Mouse (Mus musculus) hindbrain, embryonic 13.5 days (tissue): ENCODE measurements around the gene Dusp7. TPM values are rescaled to one million over a fixed set of nuclear protein-coding genes. Genes with fewer than 3 reads are reported as not detected.

ENCODE experiments used
- ATAC-seq: fragments of 200-750 bp; cut with Nextera tagmentation; 2 replicates; pipeline ENCODE4 v1.8.0; 2017; ENCODE audit warnings: moderate TSS enrichment; ENCODE audit not compliant: low FRiP score
- H3K27ac ChIP-seq: fragments of 300-500 bp; sonication (generic); 2 replicates; pipeline ENCODE4 v1.5.1; 2015; ENCODE audit warnings: inconsistent platforms, mild to moderate bottlenecking, moderate library complexity
- H3K27me3 ChIP-seq: fragments of 300-500 bp; sonication (generic); 2 replicates; pipeline ENCODE4 v1.6.1; 2015; ENCODE audit warnings: mild to moderate bottlenecking, inconsistent platforms
- H3K36me3 ChIP-seq: fragments of 300-500 bp; sonication (generic); 2 replicates; pipeline ENCODE4 v1.6.1; 2015; ENCODE audit warnings: mild to moderate bottlenecking, inconsistent platforms
- H3K4me1 ChIP-seq: fragments of 300-500 bp; sonication (generic); replicated peaks from 2 replicates; pipeline ENCODE4 v1.6.1; 2015; ENCODE audit warnings: inconsistent platforms
- H3K4me2 ChIP-seq: fragments of 300-500 bp; sonication (generic); 2 replicates; pipeline ENCODE4 v1.6.1; 2015; ENCODE audit warnings: inconsistent platforms, mild to moderate bottlenecking, moderate library complexity
- H3K4me3 ChIP-seq: fragments of 300-500 bp; sonication (generic); 2 replicates; pipeline ENCODE4 v1.5.1; 2015; ENCODE audit warnings: mild to moderate bottlenecking, inconsistent platforms
- H3K9ac ChIP-seq: fragments of 300-500 bp; sonication (generic); 2 replicates; pipeline ENCODE4 v1.6.1; 2015; ENCODE audit warnings: mild to moderate bottlenecking, inconsistent platforms
- H3K9me3 ChIP-seq: fragments of 300-500 bp; sonication (generic); 2 replicates; pipeline ENCODE4 v1.6.1; 2016; ENCODE audit warnings: inconsistent platforms
- WGBS: fragments of 180-500 bp; shearing (Covaris S2); methylation state at CpG from one replicate; pipeline ENCODE4 v1.1.7; 2015; 5-methylcytosine and 5-hydroxymethylcytosine counted together
- polyA plus RNA-seq: library from polyadenylated mRNA; unstranded; fragments of >200 nt; fragmentation: Nextera tagmentation; extraction: Ambion mirVana; gene quantifications from 2 replicates; pipeline ENCODE4 v1.2.1, GENCODE M21; 2015

Gene Dusp7
- polyA plus RNA-seq, result 9.9 and 10.3 TPM in 2 replicates

GRCm38 (mm10) chr9:106368112-106368717 is at the start of gene Dusp7:
Gene Dusp7, plus strand, starts transcription at chr9:106368632.
- peak within 1 kb of the TSS; percentile 98 for H3K27ac ChIP-seq
- peak within 1 kb of the TSS; percentile 95 for H3K4me2 ChIP-seq
- peak within 1 kb of the TSS; percentile 86 for H3K4me3 ChIP-seq
- H3K9ac ChIP-seq, result peak within 1 kb of the TSS; percentile 96
- no peaks in the 10 kb centered on the region for H3K9me3 ChIP-seq
- under 1% methylated on average over 42 of the region's 57 CpGs for WGBS
- H3K4me1 ChIP-seq, result peaks cover 52% of the 10 kb centered on the region
- peaks cover 23% of the 10 kb centered on the region for H3K36me3 ChIP-seq
- ATAC-seq, result peak; percentile 78
- H3K27me3 ChIP-seq, result 0 out of 2 replicates have a peak, but pooled peaks cover 5% of the 10 kb centered on the region

- Histone ChIP-seq H3K4me3 (no peak overlapping the region), H3K9ac (no peak overlapping the region), H3K4me2 (no peak overlapping the region), H3K36me3 (no peaks in the 10 kb centered on the region), H3K27me3 (no peaks in the 10 kb centered on the region), H3K4me1 (peaks cover 11% of the 10 kb centered on the region), H3K9me3 (no peaks in the 10 kb centered on the region), H3K27ac (no peak overlapping the region)
- 60% methylated on average over 2 of the region's 2 CpGs for WGBS
- no peak for ATAC-seq
Observed at GRCm38 (mm10) chr9:106319095-106319494, 49.3 kb upstream of the Dusp7 start.

GRCm38 (mm10) chr9:106322497-106322896 is 45.9 kb upstream of the Dusp7 start:
- Histone ChIP-seq H3K4me3 (no peak overlapping the region), H3K4me1 (peaks cover 13% of the 10 kb centered on the region), H3K4me2 (no peak overlapping the region), H3K36me3 (no peaks in the 10 kb centered on the region), H3K9me3 (no peaks in the 10 kb centered on the region), H3K27me3 (no peaks in the 10 kb centered on the region), H3K9ac (0 out of 2 replicates have a peak overlapping the region, but pooled peaks have one; percentile 19), H3K27ac (no peak overlapping the region)
- no peak for ATAC-seq
- WGBS, result 95% methylated on average over 3 of the region's 3 CpGs

- 77% methylated on average over 8 of the region's 8 CpGs for WGBS
- H3K9ac ChIP-seq, result no peak overlapping the region; the same call in 1 of the 2 replicates
- H3K4me3 ChIP-seq, result no peak overlapping the region
- no peak overlapping the region for H3K4me2 ChIP-seq
- no peaks in the 10 kb centered on the region for H3K36me3 ChIP-seq
- no peaks in the 10 kb centered on the region for H3K9me3 ChIP-seq
- no peak for ATAC-seq
- no peaks in the 10 kb centered on the region for H3K27me3 ChIP-seq
- H3K4me1 ChIP-seq, result peaks cover 8% of the 10 kb centered on the region; the same call in 1 of the 2 replicates
- H3K27ac ChIP-seq, result no peak overlapping the region
Observed at GRCm38 (mm10) chr9:106326241-106326640, 42.2 kb upstream of the Dusp7 start.

- no peaks in the 10 kb centered on the region for H3K9me3 ChIP-seq
- WGBS, result 86% methylated on average over 8 of the region's 8 CpGs
- H3K9ac ChIP-seq, result 0 out of 2 replicates have a peak overlapping the region, but pooled peaks have one; percentile 13
- no peaks in the 10 kb centered on the region for H3K27me3 ChIP-seq
- no peak overlapping the region for H3K27ac ChIP-seq
- no peak overlapping the region for H3K4me2 ChIP-seq
- no peaks in the 10 kb centered on the region for H3K36me3 ChIP-seq
- no peak for ATAC-seq
- H3K4me1 ChIP-seq, result peaks cover 16% of the 10 kb centered on the region
- H3K4me3 ChIP-seq, result no peak overlapping the region
Observed at GRCm38 (mm10) chr9:106327125-106327809, 41.2 kb upstream of the Dusp7 start.

- ATAC-seq, result no peak
- no peak overlapping the region for H3K4me3 ChIP-seq
- H3K27ac ChIP-seq, result no peak overlapping the region
- WGBS, result 88% methylated on average over 7 of the region's 7 CpGs
- no peaks in the 10 kb centered on the region for H3K9me3 ChIP-seq
- no peaks in the 10 kb centered on the region for H3K27me3 ChIP-seq
- H3K4me2 ChIP-seq, result no peak overlapping the region
- H3K4me1 ChIP-seq, result peaks cover 16% of the 10 kb centered on the region
- H3K36me3 ChIP-seq, result no peaks in the 10 kb centered on the region
- H3K9ac ChIP-seq, result 0 out of 2 replicates have a peak overlapping the region, but pooled peaks have one; percentile 3
Observed at GRCm38 (mm10) chr9:106328068-106328610, 40.3 kb upstream of the Dusp7 start.

GRCm38 (mm10) chr9:106328772-106329511 is 39.5 kb upstream of the Dusp7 start:
- Histone ChIP-seq H3K36me3 (no peaks in the 10 kb centered on the region), H3K27ac (no peak overlapping the region), H3K4me3 (no peak overlapping the region), H3K9ac (no peak overlapping the region), H3K9me3 (no peaks in the 10 kb centered on the region), H3K4me2 (no peak overlapping the region), H3K27me3 (no peaks in the 10 kb centered on the region), H3K4me1 (peaks cover 20% of the 10 kb centered on the region)
- ATAC-seq, result no peak
- 83% methylated on average over 5 of the region's 5 CpGs for WGBS

- 70% methylated on average over 3 of the region's 3 CpGs for WGBS
- Histone ChIP-seq H3K4me1 (peaks cover 23% of the 10 kb centered on the region), H3K4me2 (no peak overlapping the region), H3K9me3 (no peaks in the 10 kb centered on the region), H3K4me3 (no peak overlapping the region), H3K36me3 (no peaks in the 10 kb centered on the region), H3K27me3 (no peaks in the 10 kb centered on the region), H3K9ac (no peak overlapping the region), H3K27ac (no peak overlapping the region)
- no peak for ATAC-seq
Observed at GRCm38 (mm10) chr9:106332746-106333145, 35.7 kb upstream of the Dusp7 start.

- H3K4me2 ChIP-seq, result no peak overlapping the region
Observed at GRCm38 (mm10) chr9:106337620-106338019, 30.8 kb upstream of the Dusp7 start.

GRCm38 (mm10) chr9:106338462-106339172 is 29.8 kb upstream of the Dusp7 start:
- Histone ChIP-seq H3K4me2 (no peak overlapping the region), H3K9ac (peak overlapping the region; percentile 19; the same call in 1 of the 2 replicates), H3K4me3 (no peak overlapping the region), H3K4me1 (peaks cover 31% of the 10 kb centered on the region), H3K27ac (peak overlapping the region; percentile 76), H3K9me3 (no peaks in the 10 kb centered on the region), H3K27me3 (no peaks in the 10 kb centered on the region), H3K36me3 (no peaks in the 10 kb centered on the region)
- 9% methylated on average over 10 of the region's 10 CpGs for WGBS
- peak; percentile 60 for ATAC-seq

More at GRCm38 (mm10) chr9:106337620-106338019, 30.8 kb upstream of the Dusp7 start:
- Histone ChIP-seq H3K9ac (0 out of 2 replicates have a peak overlapping the region, but pooled peaks have one; percentile 19), H3K36me3 (no peaks in the 10 kb centered on the region), H3K9me3 (no peaks in the 10 kb centered on the region), H3K27me3 (no peaks in the 10 kb centered on the region), H3K4me1 (peaks cover 34% of the 10 kb centered on the region), H3K4me3 (no peak overlapping the region), H3K27ac (peak overlapping the region; percentile 76)
- WGBS, result 80% methylated on average over 9 of the region's 9 CpGs
- no peak for ATAC-seq

GRCm38 (mm10) chr9:106339173-106339558 is 29.3 kb upstream of the Dusp7 start:
- Histone ChIP-seq H3K4me1 (peaks cover 30% of the 10 kb centered on the region), H3K4me2 (no peak overlapping the region), H3K9me3 (no peaks in the 10 kb centered on the region), H3K36me3 (no peaks in the 10 kb centered on the region), H3K4me3 (no peak overlapping the region), H3K9ac (peak overlapping the region; percentile 19; the same call in 1 of the 2 replicates), H3K27me3 (no peaks in the 10 kb centered on the region), H3K27ac (peak overlapping the region; percentile 76)
- 41% methylated on average over 6 of the region's 6 CpGs for WGBS
- ATAC-seq, result peak; percentile 33; the same call in 1 of the 2 replicates
